Mouse (Mus musculus) lung, postnatal 0 days (tissue): ENCODE measurements around the gene Mta1.

Experiments
- CTCF ChIP-seq: IDR thresholded peaks from 2 replicates; pipeline ENCODE4 v1.5.1; 2016; ENCODE audit warnings: antibody characterized with exemption, mild to moderate bottlenecking
- EP300 ChIP-seq: IDR thresholded peaks from 2 replicates; pipeline ENCODE4 v1.6.1; 2016; ENCODE audit warnings: antibody characterized with exemption, mild to moderate bottlenecking, control low read depth

DNA sequence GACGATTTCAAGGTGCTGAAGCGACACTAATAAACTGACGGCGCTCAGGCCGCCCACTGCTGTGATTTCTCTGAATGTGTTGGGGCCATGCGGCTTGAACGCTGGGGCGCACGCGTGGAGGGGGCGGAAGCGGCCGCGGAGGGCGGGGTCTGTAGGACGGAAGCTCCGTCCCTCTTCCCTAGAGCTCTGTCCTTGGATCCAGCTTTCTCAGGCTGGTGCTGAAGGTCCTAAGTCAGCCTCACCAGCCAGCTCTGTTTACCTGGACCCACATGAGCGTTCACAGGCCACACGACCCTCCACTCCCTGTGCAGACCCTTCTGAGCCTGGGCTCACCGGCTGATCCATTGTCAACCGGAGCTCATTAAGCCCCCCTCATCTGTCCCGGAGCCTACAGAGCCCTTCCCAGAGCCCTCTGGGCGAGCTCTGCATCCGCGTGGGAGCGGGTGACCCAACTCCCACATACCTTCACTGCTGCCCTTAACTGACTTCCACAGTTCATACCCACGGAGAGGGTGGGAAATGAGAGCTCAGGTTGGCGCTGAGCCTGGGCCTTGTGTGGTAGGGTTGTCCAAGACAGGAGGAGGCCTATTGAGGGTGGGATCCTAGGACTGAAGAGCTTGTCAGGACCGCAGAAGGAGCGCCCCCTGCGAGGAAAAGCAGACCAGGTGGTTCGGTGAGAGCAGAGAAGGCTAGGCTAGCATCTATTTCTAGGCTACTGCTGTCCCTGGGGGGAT is 23.6 kb upstream of the Mta1 start, which contains the start of gene Tex22:
- no peak for TF ChIP-seq CTCF
- TF ChIP-seq EP300, result no peak
